Mouse (Mus musculus): Measurements from ENCODE around the gene Ctnna2. TPM values are rescaled to one million over a fixed set of nuclear protein-coding genes. Genes with fewer than 3 reads are reported as not detected.
A peak's percentile ranks its signal among the peaks of the same experiment; 100 is the strongest.

Gene Ctnna2
- total RNA-seq, 4 experiments from 2014 or later, result 80.6 to 88.0 (median 82.3) TPM

GRCm38 (mm10) chr6:76977817-76978216, 1001.7 kb downstream of the Ctnna2 start:
- DNase-seq (ENCODE audit: low spot score in 2 of 2), result peak; percentile 49 to 52

- no peak for DNase-seq (ENCODE audit: low spot score in 2 of 2)
Observed at GRCm38 (mm10) chr6:76974297-76974696, 1005.2 kb downstream of the Ctnna2 start.

- DNase-seq (ENCODE audit: low spot score in 2 of 2), result no peak
Observed at GRCm38 (mm10) chr6:76964998-76965432, 1014.5 kb downstream of the Ctnna2 start.

- no peak for DNase-seq (ENCODE audit: low spot score in 2 of 2)
Observed at GRCm38 (mm10) chr6:76908086-76908485, 1071.4 kb downstream of the Ctnna2 start.

GRCm38 (mm10) chr6:76897156-76897555, 1082.3 kb downstream of the Ctnna2 start:
- no peak for DNase-seq (ENCODE audit: low spot score in 2 of 2)

Data from layer of hippocampus, adult 8-10 months (tissue).